Mouse (Mus musculus): ENCODE results near the gene Gm17387.

Gene Gm17387

DNA sequence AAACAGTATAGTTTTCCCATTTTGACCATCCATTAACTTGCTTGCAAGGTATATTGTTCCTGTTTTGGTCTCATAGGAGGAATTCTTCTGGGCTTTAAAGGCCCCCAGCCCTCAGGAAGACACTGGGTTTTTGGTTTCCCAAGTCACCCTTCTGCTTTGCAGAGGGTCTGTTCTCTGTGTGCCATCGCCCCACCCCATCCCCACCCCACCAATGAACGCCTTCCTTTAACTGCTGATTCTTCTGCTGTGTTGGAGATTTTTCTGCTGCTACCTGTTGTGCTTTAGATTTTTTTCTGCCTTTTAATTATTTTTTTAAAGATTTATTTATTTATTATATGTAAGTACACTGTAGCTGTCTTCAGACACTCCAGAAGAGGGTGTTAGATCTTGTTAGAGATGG, at the start of gene Gm17387:
Gene Gm17387 (plus strand): TSS at position 301 of the 400 bp plus-strand sequence.
- no peak for DNase-seq (ENCODE audit: extremely low read depth, low read depth)

DNA sequence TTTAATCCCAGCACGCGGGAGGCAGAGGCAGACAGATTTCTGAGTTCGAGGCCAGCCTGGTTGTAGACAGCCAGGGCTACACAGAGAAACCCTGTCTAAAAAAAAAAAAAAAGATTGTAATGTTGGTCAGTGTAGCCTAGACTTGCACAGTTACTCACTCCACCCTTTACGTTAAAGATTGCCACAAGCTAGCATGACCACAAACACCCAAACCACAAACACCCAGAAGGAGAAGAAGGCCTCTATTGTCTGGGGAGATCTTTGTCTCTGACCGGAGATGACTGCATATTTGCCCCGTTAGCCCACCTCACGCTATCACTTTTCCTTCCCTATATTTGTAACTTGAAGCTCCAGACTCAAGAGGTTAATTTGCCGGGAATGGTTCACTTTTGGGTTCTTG, 47.2 kb upstream of the Gm17387 start:
- DNase-seq (ENCODE audit: extremely low read depth, low read depth): peak; percentile 55

DNA sequence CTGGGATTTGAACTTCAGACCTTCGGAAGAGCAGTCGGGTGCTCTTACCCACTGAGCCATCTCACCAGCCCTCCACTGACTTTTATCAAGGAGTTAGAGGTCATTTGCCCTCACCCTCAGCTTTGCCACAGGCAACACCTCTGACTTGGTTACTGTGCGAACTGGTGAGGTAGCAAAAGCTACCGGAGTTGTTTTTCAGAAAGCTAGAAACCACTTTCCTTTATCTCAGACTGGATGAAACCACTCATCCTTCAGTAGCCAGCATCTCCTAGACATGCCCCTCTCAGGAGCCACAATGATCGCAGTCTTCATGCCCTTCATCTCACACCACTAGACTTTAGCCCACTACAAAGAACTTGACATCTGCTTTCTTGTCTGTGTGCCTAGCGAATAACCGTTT, 46.0 kb upstream of the Gm17387 start:
- no peak for DNase-seq (ENCODE audit: extremely low read depth, low read depth)

GRCm38 (mm10) chr7:140987182-140988138, 41.5 kb upstream of the Gm17387 start:
- no peak for DNase-seq (ENCODE audit: extremely low read depth, low read depth)

- no peak for DNase-seq (ENCODE audit: extremely low read depth, low read depth)
Measured at GRCm38 (mm10) chr7:140989022-140989421, 39.9 kb upstream of the Gm17387 start.

- DNase-seq (ENCODE audit: extremely low read depth, low read depth): no peak
Measured at GRCm38 (mm10) chr7:140990185-140990584, 38.7 kb upstream of the Gm17387 start.

DNA sequence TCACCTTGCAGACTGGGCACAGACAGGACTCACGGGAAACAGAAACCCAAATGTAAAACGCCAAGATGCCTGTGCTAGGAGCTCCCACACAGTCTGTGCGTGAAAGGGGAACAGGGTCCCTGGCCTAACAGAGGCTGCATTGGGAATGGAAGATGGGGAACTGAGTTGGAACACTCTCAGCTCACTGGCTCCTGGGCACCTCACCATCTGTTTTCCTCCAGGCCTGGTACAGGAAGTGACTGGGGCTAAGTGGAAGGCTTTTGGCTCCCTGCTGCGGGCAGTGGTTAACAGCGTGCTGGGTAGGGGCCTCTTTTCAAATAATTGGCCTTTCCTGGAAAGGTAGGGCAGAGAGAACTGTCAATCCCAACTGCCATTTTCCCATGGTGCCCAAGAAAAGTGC, 38.3 kb upstream of the Gm17387 start:
- no peak for DNase-seq (ENCODE audit: extremely low read depth, low read depth)

DNA sequence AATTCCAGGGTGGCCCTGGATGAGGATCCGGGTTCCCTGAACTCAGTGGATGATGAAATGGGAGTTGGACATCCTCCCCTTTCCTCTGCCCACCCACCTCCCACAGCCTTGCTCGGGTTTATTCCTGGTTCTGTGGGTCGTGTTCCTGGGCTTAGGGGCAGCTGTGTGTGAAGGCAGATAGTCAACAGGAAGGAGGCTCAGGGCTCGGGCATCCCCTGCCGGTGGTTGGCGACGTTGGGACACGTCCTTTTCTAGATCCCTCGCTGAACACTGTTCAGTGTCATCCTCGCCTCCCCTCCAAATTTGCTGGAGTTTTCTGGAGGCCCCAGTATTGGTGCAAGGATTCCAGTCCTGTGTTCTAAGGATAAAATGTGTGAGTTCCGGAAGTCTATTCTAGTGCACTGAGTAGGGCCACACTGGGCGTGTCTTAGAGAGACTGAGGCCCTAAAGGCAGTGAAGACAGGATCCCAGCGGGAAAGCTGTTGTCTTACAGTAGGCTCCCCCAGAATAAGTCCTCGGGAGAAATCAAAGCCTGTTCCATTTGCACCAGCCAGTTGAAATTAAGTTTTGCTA, 37.7 kb upstream of the Gm17387 start:
- DNase-seq (ENCODE audit: extremely low read depth, low read depth): no peak

- no peak for DNase-seq (ENCODE audit: extremely low read depth, low read depth)
Measured at GRCm38 (mm10) chr7:140997817-140998216, 31.1 kb upstream of the Gm17387 start.

DNA sequence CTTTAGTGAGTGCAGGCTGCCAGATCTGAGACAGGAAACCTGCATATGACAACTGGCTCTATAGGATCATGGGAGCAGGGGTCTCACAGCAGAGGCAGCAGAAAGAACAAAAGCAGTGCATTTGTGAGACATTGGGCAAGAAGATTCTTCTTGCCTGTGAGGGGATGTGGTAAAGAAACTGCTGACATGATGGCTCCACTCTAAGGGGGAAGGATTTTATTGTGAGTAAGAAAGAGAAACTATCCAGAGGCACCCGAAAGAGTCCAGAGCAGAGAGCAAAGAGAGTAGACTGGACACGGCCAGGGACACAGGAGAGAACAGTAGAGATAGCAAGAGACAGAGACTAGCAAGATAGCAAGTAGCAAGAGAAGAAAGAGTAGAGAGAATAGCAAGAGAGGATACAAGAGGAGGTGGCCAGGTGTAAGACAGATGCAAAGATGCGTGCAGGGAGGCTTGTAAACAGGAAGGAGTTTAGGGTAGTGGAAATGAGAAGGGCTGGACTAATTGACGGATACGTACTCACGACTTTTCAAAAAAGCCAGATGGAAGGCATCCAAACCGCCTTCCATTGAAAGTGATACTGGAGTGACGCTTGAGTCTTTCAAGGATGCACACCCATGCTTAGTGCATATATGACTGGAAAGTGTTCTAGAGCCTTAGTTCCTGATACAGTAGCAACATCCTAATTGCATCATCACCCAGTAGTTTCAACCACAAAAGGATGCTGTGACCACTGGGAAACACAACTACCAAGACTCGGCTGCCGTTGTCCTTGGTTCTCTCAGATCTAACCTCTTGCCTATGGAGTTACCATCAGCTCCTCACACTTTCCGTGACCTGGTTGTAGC, 29.9 kb upstream of the Gm17387 start:
- DNase-seq (ENCODE audit: extremely low read depth, low read depth): no peak

GRCm38 (mm10) chr7:141000881-141001708, 27.8 kb upstream of the Gm17387 start:
- no peak for DNase-seq (ENCODE audit: extremely low read depth, low read depth)

- DNase-seq (ENCODE audit: extremely low read depth, low read depth): no peak
Measured at GRCm38 (mm10) chr7:141003248-141004010, 25.5 kb upstream of the Gm17387 start.

DNA sequence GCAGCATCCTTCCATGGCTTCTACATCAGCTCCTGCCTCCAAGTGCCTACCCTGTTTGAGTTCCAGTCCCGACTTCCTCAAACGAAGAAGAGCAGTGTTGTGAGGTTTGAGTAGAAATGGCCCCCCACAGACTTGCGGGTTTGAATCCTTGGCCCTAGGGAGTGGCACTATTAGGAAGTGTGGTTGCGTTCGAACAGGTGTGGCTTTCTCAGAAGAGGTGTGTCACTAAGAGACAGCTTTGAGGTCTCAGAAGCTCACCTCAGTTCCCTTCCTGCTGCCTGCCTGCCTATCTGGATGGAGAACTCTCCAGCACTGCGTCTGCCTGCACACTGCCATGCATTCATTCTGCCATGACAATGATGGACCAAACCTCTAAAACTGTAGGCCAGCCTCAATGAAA, 22.5 kb upstream of the Gm17387 start:
- DNase-seq (ENCODE audit: extremely low read depth, low read depth): no peak

DNA sequence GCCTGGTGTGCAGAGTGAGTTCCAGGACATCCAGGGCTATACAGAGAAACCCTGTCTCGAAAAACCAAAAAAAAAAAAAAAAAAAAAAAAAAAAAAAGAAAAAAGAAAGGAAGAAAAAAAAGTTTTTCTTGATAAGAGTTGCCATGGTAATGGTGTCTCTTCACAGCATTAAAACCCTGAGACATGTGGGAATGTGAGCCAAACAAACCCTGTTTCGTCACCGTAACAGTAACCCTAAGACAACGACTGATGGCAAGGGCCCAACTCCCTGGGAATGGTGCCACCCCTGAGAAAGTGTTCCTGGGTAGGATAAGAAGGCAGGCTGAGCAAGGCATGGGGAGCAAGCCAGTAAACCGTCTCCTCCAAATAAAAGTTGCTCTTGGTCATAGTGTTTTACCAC, 22.0 kb upstream of the Gm17387 start:
- DNase-seq (ENCODE audit: extremely low read depth, low read depth): no peak

GRCm38 (mm10) chr7:141008312-141008761, 20.6 kb upstream of the Gm17387 start:
- no peak for DNase-seq (ENCODE audit: extremely low read depth, low read depth)

GRCm38 (mm10) chr7:141008938-141009660, 19.8 kb upstream of the Gm17387 start:
- DNase-seq (ENCODE audit: extremely low read depth, low read depth): peak; percentile 62

GRCm38 (mm10) chr7:141009665-141010064, 19.3 kb upstream of the Gm17387 start:
- no peak for DNase-seq (ENCODE audit: extremely low read depth, low read depth)

DNA sequence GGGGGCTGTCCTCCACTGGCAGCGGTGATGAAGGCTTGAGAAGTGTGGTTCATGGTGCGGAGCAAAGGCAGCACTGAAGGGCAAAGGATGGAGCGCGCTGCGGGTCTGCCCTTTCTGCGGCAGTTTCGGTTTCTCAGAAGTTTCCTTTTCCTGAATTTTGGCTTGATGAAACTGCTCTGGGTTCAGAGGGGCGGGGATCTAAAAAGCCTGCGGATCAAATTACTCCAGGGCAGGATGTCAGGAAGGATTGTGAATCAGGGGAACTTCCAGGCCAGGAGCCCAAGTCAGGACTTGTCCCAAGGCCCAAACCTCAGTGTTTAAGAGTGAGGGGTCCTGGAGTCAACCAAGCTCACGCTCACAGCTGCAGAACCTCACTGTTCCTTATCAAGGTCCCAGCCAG, 18.3 kb upstream of the Gm17387 start, which contains the start of gene Ifitm3:
Gene Ifitm3 (minus strand): TSS at position 178 of the 400 bp plus-strand sequence.
- DNase-seq (ENCODE audit: extremely low read depth, low read depth): no peak

GRCm38 (mm10) chr7:141011238-141011770, 17.6 kb upstream of the Gm17387 start:
- DNase-seq (ENCODE audit: extremely low read depth, low read depth): no peak
